Mouse (Mus musculus): ENCODE data around the gene Smlr1.

DNA sequence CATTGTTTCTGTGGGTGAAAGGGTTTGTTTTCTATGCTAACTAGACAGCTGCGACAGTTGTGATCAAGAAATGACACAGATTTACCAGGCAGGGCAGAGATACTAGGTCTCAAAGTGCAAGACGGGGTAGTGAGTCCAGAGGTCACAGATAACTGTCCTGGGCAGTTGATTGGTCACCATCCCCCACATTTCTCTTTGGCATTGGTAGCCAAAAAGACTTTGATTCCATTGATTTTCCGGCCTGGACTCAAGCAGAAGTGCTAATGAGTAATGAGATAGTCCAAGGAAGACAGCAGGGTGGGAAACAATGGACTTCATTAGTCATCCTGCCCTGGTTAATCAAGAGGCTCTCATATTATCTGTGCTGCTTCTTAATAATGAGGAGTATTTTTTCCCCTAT, 16.1 kb downstream of the Smlr1 start:
- TF ChIP-seq EP300 (IDR thresholded peaks at IDR 0.05; ENCODE audit: low read depth): no peak
- no peak for TF ChIP-seq CTCF (IDR thresholded peaks at IDR 0.05; ENCODE audit: low read depth)
